Mouse (Mus musculus) adrenal gland, adult (tissue): Measurements from ENCODE around the gene Thsd7b.

Experiments used
- DNase-seq, 2 experiments: peaks; one replicate each; pipeline ENCODE4 v3.0.0; 2022 to 2023; ENCODE audit warnings: low spot score in 1 of 2; ENCODE audit not compliant: inconsistent age in 2 of 2

The Thsd7b gene

DNA sequence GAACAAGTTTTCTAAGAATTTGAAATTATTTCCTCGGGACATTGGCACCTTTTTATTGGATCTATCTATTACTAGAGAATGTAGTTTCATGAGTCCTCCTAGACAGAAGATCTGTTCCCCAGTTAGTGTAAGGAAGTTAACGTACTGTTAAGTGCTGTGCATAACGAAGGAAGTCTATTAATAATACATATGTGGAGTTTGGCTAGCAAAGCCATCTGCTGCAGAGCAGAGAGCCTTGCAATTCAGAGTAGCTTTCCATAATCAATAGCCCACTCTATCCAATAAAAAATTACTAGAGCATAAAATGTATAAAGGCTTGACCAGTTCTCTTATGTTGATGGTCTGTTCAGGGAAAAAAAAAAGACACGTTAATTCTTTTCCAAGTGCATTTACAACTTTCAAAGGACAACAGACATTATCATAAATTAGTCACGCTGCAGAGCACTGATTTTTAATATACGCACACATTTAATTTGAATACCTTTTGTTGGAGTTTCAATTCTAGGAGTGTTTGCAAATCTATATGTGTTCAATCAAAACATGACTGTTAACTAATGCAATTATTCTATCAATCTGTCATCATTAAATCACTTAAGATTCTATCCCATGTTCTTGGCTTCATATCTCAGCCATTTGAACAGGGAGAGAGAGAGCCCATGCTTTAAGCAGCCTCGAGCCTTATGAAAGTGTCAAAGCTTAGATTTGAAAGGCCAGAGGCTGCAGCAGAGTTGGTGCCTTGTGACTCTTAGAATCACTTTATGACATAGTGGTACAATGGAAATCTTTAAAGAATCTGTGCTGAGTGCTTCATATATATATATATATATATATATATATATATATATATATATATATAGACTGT, 346.6 kb downstream of the Thsd7b start:
- no peak for DNase-seq

DNA sequence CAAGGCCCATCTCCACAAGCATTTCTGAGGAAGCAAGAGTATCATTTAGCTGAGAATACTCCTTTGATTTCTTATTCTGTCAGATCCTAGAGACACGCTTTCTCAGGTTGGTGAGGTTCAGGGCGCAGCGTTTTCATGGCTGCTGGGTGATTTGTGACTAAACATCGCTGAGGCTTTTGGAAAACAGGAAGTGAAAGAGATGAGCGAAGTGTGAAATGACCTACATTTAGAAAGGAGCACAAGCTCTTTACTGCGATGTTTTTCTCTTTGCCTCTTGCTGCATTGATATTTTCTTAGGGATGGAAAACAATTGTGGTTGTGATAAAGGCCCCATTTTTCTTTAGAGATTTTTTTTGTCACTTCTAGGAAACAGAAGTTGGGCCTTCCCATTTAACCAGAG, 351.4 kb downstream of the Thsd7b start:
- no peak for DNase-seq

DNA sequence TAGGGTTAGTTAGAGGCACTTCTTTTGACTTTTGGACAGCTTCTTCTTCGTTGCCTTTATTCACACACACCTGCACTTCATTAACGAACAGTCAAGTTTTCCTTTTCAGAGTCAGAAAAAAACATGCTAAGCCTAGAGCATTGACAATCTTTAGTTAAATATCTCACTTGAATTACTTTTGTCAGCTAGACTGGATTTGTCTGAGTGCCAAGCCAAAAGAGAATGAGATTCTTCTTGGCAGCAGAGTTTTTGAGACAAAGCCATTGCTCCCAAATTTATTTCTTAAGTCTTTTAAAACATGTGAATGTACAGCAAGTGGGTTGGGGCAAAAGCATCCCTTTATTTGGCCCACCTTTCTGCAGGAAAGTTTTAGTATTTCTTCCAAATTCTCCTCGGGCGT, 362.0 kb downstream of the Thsd7b start:
- no peak for DNase-seq

DNA sequence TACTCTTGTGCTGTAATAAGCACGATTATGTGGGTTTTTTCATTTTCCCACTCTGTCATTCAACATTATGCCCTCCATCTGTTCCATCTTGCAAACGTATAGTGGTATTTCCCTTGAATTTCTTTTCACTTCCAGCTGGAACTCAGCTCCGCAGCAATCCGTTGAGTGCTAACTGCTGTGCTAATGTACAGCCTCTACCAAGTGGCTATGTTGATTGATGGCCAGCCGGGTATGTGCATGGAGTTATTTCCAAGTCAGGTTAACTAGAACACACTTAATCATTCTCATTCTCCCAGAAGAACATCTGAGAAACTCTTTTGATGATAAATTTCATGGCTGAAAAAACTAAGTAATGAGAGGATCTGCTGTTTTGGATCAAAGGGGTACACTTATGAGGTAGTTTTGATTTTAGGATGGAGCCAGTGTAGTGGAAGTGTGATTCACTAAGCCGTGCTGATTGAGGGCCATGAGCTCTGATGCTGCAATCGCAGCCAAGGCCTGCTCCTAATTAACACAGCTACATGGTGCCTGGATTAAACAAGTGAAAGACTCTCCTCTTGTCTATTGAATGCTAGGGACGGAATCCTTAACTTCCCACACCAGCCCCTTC, 371.3 kb downstream of the Thsd7b start:
- DNase-seq, result no peak

DNA sequence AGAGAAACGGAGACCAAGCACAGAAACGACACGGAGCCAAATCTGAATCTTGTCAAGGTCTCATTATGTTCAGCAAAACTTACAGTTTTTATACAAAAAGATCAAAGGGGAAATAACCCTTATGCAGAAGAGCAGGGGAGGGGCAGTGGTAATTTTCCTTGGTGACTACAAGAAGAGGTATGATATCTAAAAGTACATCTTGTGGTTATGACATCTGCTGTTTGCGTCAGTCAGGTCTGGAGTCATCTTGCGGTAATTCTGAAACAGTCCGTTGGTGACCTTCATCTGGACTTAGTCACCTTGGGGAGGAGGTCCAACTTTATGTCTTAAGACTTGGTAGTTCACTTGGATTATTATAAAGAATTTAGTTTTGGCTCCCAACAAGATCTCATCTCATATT, 378.3 kb downstream of the Thsd7b start:
- DNase-seq, result peak; percentile 46 to 76

DNA sequence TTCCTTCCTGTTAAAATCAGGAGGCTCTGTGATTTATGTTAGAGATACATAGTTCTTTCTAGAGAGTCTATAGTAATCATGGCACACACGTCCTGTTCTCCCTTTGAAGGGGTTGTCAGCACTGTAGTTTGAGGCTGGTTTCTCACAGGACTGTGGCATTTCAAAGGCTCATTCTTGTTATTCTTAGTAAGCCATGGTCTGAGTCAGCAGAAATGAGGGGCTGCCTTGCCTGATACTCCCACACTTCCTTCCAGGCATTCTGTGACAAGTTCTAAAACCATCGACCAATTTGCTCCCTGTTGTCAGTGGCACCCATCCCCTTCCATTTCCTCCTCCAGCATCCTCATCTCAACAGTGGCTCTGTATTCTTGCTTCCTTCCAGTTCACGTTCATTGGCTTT, 384.9 kb downstream of the Thsd7b start:
- no peak for DNase-seq

DNA sequence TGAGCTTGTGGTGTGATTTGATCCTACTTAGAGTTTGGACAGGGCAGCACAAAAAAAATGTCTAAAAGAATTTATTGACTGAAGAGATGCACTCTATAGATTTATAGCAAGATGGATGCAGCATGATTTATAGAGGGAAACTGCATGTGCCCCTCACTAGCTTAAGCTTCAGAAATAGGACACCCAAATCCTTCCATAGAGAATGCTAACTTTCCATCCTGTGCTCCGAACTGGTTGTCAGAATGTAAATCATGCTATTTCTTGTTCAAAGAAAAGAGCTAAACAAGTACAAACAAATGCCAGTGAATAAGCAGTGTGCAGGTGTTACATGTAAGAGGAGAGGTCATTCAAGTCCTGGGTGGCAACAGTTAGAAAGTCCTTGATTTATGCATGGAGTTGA, 402.8 kb downstream of the Thsd7b start:
- DNase-seq, result no peak

DNA sequence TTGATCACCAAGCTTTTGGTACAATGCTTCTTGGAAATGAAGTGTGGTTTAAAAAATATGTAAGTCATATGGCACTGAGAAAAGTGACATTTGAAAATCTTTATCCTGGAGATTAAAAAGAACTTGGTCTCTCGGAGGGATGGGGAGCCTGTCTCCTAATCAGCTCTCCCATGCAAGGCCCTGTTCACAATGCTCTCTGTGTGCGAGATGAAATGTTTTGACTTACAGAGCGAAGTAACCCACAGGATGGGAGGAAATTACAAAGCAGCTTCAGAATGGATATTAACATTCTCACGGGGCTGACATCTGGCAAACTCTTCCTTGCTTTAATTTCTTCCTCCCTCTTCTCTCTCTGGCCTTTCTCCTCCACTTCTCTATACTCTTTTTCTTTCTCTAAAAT, 405.7 kb downstream of the Thsd7b start:
- DNase-seq, result no peak

DNA sequence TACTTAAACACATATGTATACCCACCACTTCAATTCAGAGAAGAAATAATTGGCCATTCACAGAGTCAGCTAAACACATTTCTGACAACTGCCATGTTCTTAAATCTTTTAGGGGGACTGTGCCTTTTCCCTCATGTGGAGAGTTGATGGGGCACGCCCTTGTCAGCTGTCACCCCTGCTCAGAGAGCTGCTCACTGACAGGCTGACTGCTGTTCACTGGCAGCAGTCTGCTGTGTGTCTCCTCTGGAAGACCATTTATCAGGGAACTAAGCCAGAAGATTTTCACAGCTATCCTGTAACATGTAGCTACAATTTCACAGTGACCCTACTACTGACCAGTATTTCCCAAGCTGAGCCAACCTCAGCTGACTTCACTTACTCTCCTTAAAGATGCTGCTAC, 432.6 kb downstream of the Thsd7b start:
- DNase-seq, result no peak

DNA sequence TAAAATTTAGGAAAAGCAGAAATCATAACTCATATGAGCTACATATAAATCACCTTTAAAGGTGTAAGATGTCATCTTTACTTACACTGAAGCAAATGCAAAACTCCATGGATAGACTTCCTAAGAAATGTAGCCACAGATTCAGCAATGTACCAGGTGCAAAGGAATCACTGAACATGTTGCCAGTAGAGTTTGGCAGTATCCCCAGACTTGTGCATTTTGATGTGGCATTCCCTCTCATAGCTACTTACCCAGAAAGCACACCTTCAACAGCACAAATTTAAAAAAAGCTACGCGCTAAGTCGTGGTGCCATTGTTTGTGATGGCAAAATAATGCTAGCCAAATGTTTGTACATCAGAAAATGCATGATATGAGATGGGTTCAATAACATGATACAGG, 439.6 kb downstream of the Thsd7b start:
- no peak for DNase-seq

DNA sequence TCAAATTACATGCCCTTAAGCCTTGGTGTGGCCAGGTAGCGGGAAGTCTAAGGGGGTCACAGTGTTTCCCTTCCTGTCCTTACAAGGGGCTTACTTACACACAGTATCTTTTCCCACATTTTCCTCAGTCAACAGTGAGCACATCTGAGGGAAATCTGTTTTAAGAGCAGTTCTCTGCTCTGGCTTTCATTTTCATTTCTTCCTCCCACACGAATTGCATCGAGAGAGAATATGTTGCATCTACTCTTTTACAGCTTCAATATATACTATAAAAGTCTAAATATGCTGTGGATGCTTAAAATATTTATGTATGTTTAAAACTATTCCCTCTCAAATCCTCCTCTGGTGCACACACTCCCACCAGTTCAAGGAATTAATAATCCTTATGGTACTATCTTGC, 440.5 kb downstream of the Thsd7b start:
- no peak for DNase-seq

DNA sequence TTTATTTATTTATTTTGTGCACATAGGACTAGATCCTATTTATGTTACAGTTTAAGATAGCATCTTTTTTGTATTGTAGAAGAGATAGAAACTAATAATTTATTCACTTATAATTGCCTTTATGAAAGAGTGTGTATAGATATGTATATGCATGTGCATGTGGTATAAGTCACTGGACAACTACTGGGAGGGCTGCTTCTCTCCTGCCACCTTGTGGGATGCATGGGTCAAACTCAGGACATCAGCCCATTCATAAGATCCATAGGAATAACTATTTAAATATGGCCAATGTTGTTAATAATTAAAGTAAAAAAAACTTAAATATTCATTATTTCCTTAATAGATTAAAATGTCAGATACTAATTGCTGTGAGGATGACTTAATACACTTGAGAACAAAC, 446.5 kb downstream of the Thsd7b start:
- no peak for DNase-seq

DNA sequence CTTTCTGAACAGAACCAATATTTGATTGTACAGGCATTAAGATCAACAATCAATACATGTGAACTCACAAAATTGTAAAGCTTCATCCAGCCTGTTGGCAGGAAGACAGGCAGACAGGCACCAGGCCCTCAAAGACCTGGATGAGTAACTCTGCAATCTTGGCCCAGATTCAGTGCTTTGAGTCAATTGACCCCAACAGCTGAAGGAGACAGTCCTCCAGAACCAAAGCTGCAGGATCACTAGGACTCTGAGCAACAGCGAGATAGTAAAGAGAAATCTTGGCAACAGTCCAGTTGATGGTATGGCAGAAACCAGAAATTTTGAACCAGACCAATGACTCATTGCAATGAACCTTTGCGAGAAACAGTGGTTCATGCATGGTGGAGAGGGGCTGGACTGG, 458.9 kb downstream of the Thsd7b start:
- DNase-seq, result peak in 1 of 2 experiments; percentile 56

DNA sequence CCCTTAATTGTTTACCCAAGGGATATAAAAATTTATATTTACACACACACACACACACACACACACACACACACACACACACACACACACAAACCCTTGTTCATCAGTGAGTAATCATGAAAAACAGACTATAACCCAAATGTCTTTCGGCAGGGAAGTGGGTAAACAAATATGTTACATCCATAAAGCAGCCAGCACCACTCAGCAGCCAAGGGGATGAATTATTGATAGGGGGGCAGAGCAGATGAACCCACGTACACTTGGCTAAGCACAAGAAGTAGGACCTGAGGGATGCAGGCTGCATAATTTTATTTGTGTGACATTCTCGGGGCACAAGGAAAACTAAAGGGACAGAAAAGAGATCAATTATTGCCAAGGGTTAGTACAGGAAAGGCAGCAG, 474.5 kb downstream of the Thsd7b start:
- no peak for DNase-seq

DNA sequence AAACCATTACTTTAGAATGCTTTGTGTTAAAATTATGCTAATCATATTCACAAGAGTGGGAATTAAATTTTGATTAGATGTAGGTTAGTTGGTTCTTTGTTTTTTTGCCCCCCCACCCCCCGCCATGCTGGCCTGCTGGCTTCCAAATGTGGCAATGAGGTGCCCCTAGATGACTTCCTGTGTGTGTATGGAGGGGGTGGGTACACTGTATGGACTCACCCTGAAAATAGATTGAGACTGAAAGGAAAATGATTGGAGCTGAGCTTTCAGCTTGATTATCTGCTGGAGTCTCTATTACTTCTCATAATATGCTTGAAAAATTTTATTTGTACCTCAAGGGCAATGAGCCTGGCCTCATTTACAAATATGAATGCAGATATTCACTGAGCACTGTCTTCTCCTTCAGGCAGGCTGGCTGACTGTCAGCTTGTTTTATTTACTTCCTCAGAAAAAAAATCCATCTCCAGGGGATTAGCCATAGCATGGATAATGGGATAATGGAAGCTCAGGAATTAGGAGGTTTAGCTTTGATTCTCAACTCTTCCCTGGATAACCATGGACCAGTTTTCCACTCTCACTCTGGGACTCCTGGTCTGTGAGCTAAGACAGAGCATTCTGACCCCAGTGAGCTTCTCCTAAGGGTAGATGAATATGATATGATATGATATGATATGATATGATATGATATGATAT, 483.6 kb downstream of the Thsd7b start:
- no peak for DNase-seq

DNA sequence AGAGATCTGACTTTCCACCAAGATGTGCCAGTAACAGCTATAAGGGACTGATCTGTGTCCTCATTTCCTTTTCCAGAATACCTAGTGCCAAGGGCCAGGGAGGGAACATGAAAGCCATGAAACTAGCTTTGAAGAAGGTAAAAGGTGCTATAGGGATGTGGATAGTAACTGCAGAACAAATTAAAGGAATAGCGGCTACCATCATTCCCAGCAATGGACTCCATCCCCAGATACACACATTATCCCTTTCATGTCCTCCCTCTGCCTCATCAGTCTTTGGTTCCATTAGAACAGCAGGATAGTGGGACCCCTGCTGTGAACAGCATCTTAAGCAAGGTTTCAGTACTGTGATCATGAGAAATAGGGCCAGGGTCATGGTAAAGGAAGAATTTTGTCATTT, 485.9 kb downstream of the Thsd7b start:
- DNase-seq, result no peak

DNA sequence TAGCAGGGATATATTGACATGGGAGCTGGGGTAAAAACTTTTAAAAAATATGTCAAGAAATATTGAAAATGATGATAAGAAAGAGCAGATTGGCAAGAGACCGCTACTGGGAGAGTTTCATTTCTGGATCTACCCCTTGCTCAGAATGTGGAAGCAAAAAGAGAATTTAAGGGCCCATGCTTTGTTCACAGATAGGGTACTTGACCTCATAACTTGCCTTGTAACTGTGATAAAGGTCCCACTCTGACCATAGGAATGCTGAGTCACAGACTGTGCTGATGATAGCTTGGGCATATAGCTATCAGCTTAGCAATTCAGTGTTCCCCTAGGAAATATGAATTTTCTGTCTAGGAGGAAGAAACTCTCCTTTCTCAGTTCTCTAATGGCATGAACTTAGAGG, 488.1 kb downstream of the Thsd7b start:
- DNase-seq, result no peak

DNA sequence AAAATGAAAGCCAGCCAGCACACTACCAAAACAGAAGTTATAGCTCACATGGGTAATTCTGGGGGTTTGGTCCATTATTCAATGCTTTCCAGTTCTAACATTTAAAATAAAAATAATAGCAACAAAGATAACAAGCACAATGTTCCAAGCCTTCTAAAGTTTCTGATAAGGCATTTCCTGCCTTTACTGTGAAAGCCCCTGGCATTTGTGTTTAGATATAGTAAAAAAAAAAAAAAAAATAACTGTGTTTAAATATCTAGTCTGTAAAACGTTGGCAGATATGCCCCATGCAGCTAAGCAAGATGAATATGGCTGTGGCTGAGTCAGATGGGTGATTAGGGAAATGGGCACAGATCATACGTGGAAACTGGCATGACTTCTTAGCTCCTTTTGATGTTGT, 491.6 kb downstream of the Thsd7b start:
- DNase-seq, result no peak

DNA sequence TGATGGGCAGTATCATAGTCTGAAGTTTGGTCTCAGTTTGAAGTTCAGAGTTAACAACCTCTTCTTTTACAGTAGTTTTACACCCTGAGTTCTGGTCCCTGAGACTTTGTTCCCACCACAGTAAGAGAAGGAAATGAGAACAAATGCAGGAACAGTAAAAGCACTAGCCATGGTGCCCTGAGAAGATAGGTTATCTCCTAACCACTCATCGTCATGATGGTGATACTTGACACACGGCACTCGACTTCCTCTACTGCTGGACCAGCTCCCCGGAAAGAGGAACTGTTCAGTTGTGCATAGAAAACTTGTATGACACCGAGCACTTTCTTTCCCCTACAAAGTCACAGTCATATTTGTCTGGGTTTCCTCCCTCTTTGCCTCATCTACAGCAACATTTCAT, 504.0 kb downstream of the Thsd7b start:
- no peak for DNase-seq

DNA sequence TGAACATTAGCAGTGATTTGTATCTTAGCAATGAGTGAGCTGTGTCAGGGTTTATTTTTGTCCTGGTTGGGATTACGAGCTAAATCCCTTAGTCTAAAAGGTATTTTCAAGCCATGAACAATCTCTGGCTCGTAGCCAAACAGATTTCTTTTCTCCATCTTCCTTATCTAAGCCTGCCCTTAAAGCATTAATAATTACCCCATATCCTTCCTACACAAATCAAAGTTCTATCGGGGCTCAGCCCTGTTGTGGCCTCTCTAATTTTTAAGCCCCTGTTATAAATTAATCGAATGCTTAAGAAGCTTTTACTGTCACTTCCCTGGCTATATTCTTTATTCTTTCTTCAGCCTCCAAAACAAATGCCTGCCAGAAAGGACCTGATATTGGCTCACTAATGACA, 506.4 kb downstream of the Thsd7b start:
- no peak for DNase-seq

DNA sequence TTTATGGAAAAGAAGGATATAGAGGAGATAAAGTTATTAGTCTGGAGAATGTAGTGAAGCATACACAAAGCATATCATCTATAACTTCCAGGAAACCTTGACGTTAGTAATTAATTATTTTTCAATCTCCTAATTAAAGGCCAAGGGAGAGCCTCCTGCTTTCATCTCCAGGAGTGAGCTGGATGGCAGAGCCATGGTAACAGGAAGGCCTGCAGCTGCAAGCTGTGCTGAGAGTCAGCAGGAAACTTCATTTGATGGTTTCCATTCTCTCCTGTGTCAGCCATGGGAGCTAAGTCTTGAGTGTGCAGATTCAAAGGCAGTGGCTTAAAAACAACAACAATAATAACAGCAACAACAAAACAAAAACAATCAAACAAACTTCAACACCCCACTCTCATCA, 507.5 kb downstream of the Thsd7b start:
- no peak for DNase-seq

DNA sequence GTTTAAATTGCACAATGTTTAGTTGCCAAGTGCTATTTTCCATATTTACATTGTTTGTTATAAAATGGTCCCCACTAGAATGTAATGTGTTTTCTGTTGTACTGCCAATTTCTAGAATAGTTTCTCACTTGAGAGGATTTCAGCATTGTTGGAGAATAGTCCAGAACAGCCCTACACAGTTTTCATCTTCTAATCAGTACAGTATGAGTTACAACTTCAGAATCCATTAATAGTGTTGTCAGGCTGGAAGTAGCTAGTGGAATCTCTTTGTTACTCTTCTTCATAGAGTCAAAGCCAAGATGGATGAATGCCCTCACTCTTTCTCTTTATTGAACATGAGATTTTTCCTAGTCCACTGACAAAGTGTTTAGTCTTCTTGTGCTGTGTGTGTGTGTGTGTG, 525.4 kb downstream of the Thsd7b start:
- DNase-seq, result no peak
